Mouse (Mus musculus) heart, postnatal 4 days (tissue): ENCODE results near the gene Calcrl. TPM values are rescaled to one million over a fixed set of nuclear protein-coding genes. Genes with fewer than 3 reads are reported as not detected.

Source experiments
- DNase-seq: peaks from one replicate; pipeline ENCODE4 v3.0.0; 2021
- total RNA-seq, 2 experiments: library from RNA; stranded (reverse); gene quantifications; 2 replicates each; pipeline ENCODE4 v1.2.3; 2021

The Calcrl gene
- total RNA-seq, 2 experiments from 2014 or later, result 37.2 to 41.6 TPM

GRCm38 (mm10) chr2:84316185-84316805 lies 108.9 kb downstream of the Calcrl start:
- no peak for DNase-seq

GRCm38 (mm10) chr2:84296517-84296916 lies 128.7 kb downstream of the Calcrl start:
- no peak for DNase-seq

GRCm38 (mm10) chr2:84295068-84295467 lies 130.1 kb downstream of the Calcrl start:
- peak; percentile 48 for DNase-seq

- DNase-seq, result no peak
These were observed 130.6 kb downstream of the Calcrl start for GRCm38 (mm10) chr2:84294611-84295010.

- DNase-seq, result no peak
These were observed 132.7 kb downstream of the Calcrl start for GRCm38 (mm10) chr2:84292351-84293000.

GRCm38 (mm10) chr2:84288940-84289557 lies 136.2 kb downstream of the Calcrl start:
- DNase-seq, result no peak

Other genes starting within 250 kb of the Calcrl start
- 10 to 100 TPM; 62.0 to 64.4 TPM for gene Tfpi, start 51.4 kb upstream of the Calcrl start, total RNA-seq
- 100 to 1,000 TPM; 161 to 162 TPM for gene Ctnnd1, start 225.4 kb upstream of the Calcrl start, total RNA-seq
- gene Btbd18, start 233.7 kb upstream of the Calcrl start, total RNA-seq, result under 1 TPM in 1 of 2 experiments, not detected in 1; 0.11 TPM
- 100 to 1,000 TPM; 109 to 112 TPM for gene Selenoh, start 245.4 kb upstream of the Calcrl start, total RNA-seq